Comparison of ENCODE assay signal across 11 mouse cellular contexts in the genomic region with DNA sequence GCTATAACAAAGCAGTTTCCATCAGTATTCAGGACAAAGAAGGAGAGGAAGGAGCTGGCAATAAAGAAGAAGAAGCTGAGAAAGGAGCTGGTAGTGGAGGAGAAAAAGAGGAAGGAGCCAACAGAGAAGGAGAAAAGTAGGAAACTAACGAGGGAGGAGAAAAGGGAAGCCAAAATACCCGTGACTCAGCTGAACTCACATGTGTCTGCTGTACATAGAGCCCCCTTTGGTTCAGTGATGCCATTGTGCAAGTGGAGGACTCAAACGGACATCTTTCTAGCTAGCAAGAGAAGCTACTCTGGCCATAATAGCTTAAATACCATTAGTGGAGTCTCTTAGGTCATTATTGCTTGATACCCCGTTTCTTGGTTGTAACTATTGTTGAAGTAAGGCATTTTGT. TPM values are rescaled to one million over a fixed set of nuclear protein-coding genes. Genes with fewer than 3 reads are reported as not detected.
"Had no signal": no experiment of that assay in that cellular context is flagged by ENCODE, and none has a peak within 500 bp of the region (broad histone marks: within the 10 kb centered on the region; RNA-seq: fewer than 3 reads in every experiment).

No protein-coding gene starts in this region.

RNA-seq across cellular contexts. Expression of gene Olfr92, which starts 11.5 kb away (rescaled TPM):
- total RNA-seq: left cerebral cortex, adult 8-10 months; left cerebral cortex, postnatal 10 days; left cerebral cortex, postnatal 14 days; left cerebral cortex, postnatal 25 days; left cerebral cortex, postnatal 36 days; left cerebral cortex, postnatal 4 days; liver, adult 2 months; megakaryocyte, adult 5-6 weeks; megakaryocyte-erythroid progenitor cell, adult 5-6 weeks; midbrain, postnatal 0 days had no signal

RNA-seq across cellular contexts. Expression of gene Olfr93, which starts 29.9 kb away (rescaled TPM):
- total RNA-seq: left cerebral cortex, adult 8-10 months; left cerebral cortex, postnatal 10 days; left cerebral cortex, postnatal 14 days; left cerebral cortex, postnatal 25 days; left cerebral cortex, postnatal 36 days; left cerebral cortex, postnatal 4 days; liver, adult 2 months; megakaryocyte, adult 5-6 weeks; megakaryocyte-erythroid progenitor cell, adult 5-6 weeks; midbrain, postnatal 0 days; monocyte, adult 5-6 weeks had no signal

RNA-seq across cellular contexts. Expression of gene Olfr91, which starts 33.3 kb away (rescaled TPM):
- total RNA-seq: left cerebral cortex, adult 8-10 months; left cerebral cortex, postnatal 10 days; left cerebral cortex, postnatal 14 days; left cerebral cortex, postnatal 25 days; left cerebral cortex, postnatal 36 days; left cerebral cortex, postnatal 4 days; liver, adult 2 months; megakaryocyte, adult 5-6 weeks; megakaryocyte-erythroid progenitor cell, adult 5-6 weeks; midbrain, postnatal 0 days; monocyte, adult 5-6 weeks had no signal

RNA-seq across cellular contexts. Expression of gene Olfr90, which starts 43.1 kb away (rescaled TPM):
- total RNA-seq: left cerebral cortex, adult 8-10 months; left cerebral cortex, postnatal 10 days; left cerebral cortex, postnatal 25 days; left cerebral cortex, postnatal 36 days; left cerebral cortex, postnatal 4 days; liver, adult 2 months; megakaryocyte, adult 5-6 weeks; megakaryocyte-erythroid progenitor cell, adult 5-6 weeks; midbrain, postnatal 0 days; monocyte, adult 5-6 weeks had no signal
